Mouse (Mus musculus) testis, adult 2 months (tissue): ENCODE results near the gene Doc2g.

ENCODE experiments used
- CTCF ChIP-seq: fragments of 200-500 bp; IDR thresholded peaks from 2 replicates; pipeline ENCODE4 v1.5.1; 2012; ENCODE audit warnings: low read depth, mild to moderate bottlenecking, inconsistent platforms, low read length, moderate library complexity; ENCODE audit not compliant: control insufficient read depth, insufficient read depth, insufficient replicate concordance
- POLR2A ChIP-seq: fragments of 200-500 bp; IDR thresholded peaks from 2 replicates; pipeline ENCODE4 v1.6.1; 2012; ENCODE audit warnings: low read depth, mild to moderate bottlenecking, inconsistent platforms, low read length, moderate library complexity; ENCODE audit not compliant: control insufficient read depth

DNA sequence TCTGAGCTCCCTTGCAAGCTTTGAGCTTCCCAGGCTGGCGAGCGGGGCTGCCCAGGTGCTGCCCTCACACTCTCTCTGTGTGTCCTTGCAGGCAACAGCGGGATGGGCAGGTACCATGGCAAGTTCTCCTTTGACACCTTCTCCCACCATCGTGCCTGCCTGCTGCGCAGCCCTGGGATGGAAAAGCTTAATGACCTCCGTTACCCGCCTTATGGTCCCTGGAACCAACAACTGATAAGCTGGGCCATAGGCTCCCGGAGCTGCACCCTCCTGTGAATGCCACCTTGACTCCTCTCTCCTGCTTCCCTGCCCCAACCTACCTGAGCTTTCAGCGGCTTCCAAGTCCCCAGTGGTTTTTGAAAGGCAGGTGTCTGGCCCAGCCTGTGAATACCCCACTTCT is 22.2 kb upstream of the Doc2g start:
- TF ChIP-seq CTCF = no peak
- TF ChIP-seq POLR2A = no peak
